Mouse (Mus musculus) frontal cortex, postnatal 36 days (tissue): ENCODE measurements around the gene Scn5a.

Experiments
- DNase-seq, 2 experiments: peaks; one replicate each; pipeline ENCODE4 v3.0.0; 2022; ENCODE audit warnings: low spot score in 2 of 2

The Scn5a gene

GRCm38 (mm10) chr9:119564803-119565202 lies 14.0 kb downstream of the Scn5a start:
- DNase-seq = peak in 1 of 2 experiments; percentile 41

- no peak for DNase-seq
These were observed 15.2 kb downstream of the Scn5a start for GRCm38 (mm10) chr9:119563617-119564016.

- no peak for DNase-seq
These were observed 16.6 kb downstream of the Scn5a start for GRCm38 (mm10) chr9:119562256-119562655.

- DNase-seq = no peak
These were observed 17.1 kb downstream of the Scn5a start for GRCm38 (mm10) chr9:119561746-119562145.

GRCm38 (mm10) chr9:119559537-119560276 lies 19.1 kb downstream of the Scn5a start:
- DNase-seq = peak in 1 of 2 experiments; percentile 53

GRCm38 (mm10) chr9:119558119-119558854 lies 20.5 kb downstream of the Scn5a start:
- peak in 1 of 2 experiments; percentile 35 for DNase-seq

GRCm38 (mm10) chr9:119556043-119556442 lies 22.8 kb downstream of the Scn5a start:
- no peak for DNase-seq

GRCm38 (mm10) chr9:119547528-119547927 lies 31.3 kb downstream of the Scn5a start:
- DNase-seq = no peak

GRCm38 (mm10) chr9:119547128-119547527 lies 31.7 kb downstream of the Scn5a start:
- DNase-seq = no peak

GRCm38 (mm10) chr9:119540726-119541125 lies 38.1 kb downstream of the Scn5a start:
- no peak for DNase-seq

- DNase-seq = no peak
These were observed 41.0 kb downstream of the Scn5a start for GRCm38 (mm10) chr9:119537823-119538222.

GRCm38 (mm10) chr9:119531684-119532417 lies 47.0 kb downstream of the Scn5a start:
- DNase-seq = no peak

- DNase-seq = no peak
These were observed 54.3 kb downstream of the Scn5a start for GRCm38 (mm10) chr9:119524511-119524910.

GRCm38 (mm10) chr9:119523301-119523700 lies 55.5 kb downstream of the Scn5a start:
- DNase-seq = no peak

- DNase-seq = peak; percentile 36 to 53
These were observed 59.7 kb downstream of the Scn5a start for GRCm38 (mm10) chr9:119519116-119519515.

- DNase-seq = no peak
These were observed 60.6 kb downstream of the Scn5a start for GRCm38 (mm10) chr9:119518177-119518576.

GRCm38 (mm10) chr9:119517467-119517866 lies 61.3 kb downstream of the Scn5a start:
- no peak for DNase-seq

- no peak for DNase-seq
These were observed 62.0 kb downstream of the Scn5a start for GRCm38 (mm10) chr9:119516815-119517214.

- no peak for DNase-seq
These were observed 63.4 kb downstream of the Scn5a start for GRCm38 (mm10) chr9:119515454-119515853.

- no peak for DNase-seq
These were observed 63.8 kb downstream of the Scn5a start for GRCm38 (mm10) chr9:119514986-119515385.

- DNase-seq = no peak
These were observed 65.0 kb downstream of the Scn5a start for GRCm38 (mm10) chr9:119513816-119514215.

GRCm38 (mm10) chr9:119512993-119513392 lies 65.8 kb downstream of the Scn5a start:
- no peak for DNase-seq
